Mouse (Mus musculus): Measurements from ENCODE around the gene Hoxa5. TPM values are rescaled to one million over a fixed set of nuclear protein-coding genes. Genes with fewer than 3 reads are reported as not detected.

Hoxa5 gene
- polyA plus RNA-seq, 1 experiment from 2014 or later: not detected

GRCm38 (mm10) chr6:52164626-52165440, 39.6 kb downstream of the Hoxa5 start, which contains the start of gene Hoxa2:
Gene Hoxa2 (minus strand): TSS chr6:52164831.
- no peak within 1 kb of the TSS for H3K9ac ChIP-seq
- no peaks in the 10 kb centered on the region for H3K9me3 ChIP-seq (replicated peaks)
- under 1% methylated on average over 25 of the region's 25 CpGs for WGBS
- no peak for ATAC-seq
- H3K4me1 ChIP-seq: 0 out of 2 replicates have a peak, but pooled peaks cover 3% of the 10 kb centered on the region
- no peak within 1 kb of the TSS for H3K27ac ChIP-seq
- H3K36me3 ChIP-seq (ENCODE audit: poor library complexity, severe bottlenecking): no peaks in the 10 kb centered on the region
- no peak within 1 kb of the TSS for H3K4me2 ChIP-seq
- H3K27me3 ChIP-seq: peaks cover 99% of the 10 kb centered on the region
- H3K4me3 ChIP-seq: no peak within 1 kb of the TSS

GRCm38 (mm10) chr6:52164051-52164625, 40.2 kb downstream of the Hoxa5 start:
- H3K9me3 ChIP-seq (replicated peaks): no peaks in the 10 kb centered on the region
- H3K4me3 ChIP-seq: no peak overlapping the region
- under 1% methylated on average over 28 of the region's 39 CpGs for WGBS
- peaks cover 99% of the 10 kb centered on the region for H3K27me3 ChIP-seq
- no peak overlapping the region for H3K4me2 ChIP-seq
- H3K36me3 ChIP-seq (ENCODE audit: poor library complexity, severe bottlenecking): no peaks in the 10 kb centered on the region
- no peak overlapping the region for H3K27ac ChIP-seq
- ATAC-seq: no peak
- H3K9ac ChIP-seq: no peak overlapping the region
- 0 out of 2 replicates have a peak, but pooled peaks cover 5% of the 10 kb centered on the region for H3K4me1 ChIP-seq

GRCm38 (mm10) chr6:52163366-52164031, 40.9 kb downstream of the Hoxa5 start:
- Histone ChIP-seq H3K4me2 (no peak overlapping the region), H3K4me3 (no peak overlapping the region), H3K4me1 (peaks cover 11% of the 10 kb centered on the region), H3K36me3 (ENCODE audit: poor library complexity, severe bottlenecking) (no peaks in the 10 kb centered on the region), H3K9ac (no peak overlapping the region), H3K27ac (no peak overlapping the region), H3K9me3 (replicated peaks) (no peaks in the 10 kb centered on the region), H3K27me3 (peaks cover 99% of the 10 kb centered on the region)
- ATAC-seq: no peak
- under 1% methylated on average over 17 of the region's 17 CpGs for WGBS

DNA sequence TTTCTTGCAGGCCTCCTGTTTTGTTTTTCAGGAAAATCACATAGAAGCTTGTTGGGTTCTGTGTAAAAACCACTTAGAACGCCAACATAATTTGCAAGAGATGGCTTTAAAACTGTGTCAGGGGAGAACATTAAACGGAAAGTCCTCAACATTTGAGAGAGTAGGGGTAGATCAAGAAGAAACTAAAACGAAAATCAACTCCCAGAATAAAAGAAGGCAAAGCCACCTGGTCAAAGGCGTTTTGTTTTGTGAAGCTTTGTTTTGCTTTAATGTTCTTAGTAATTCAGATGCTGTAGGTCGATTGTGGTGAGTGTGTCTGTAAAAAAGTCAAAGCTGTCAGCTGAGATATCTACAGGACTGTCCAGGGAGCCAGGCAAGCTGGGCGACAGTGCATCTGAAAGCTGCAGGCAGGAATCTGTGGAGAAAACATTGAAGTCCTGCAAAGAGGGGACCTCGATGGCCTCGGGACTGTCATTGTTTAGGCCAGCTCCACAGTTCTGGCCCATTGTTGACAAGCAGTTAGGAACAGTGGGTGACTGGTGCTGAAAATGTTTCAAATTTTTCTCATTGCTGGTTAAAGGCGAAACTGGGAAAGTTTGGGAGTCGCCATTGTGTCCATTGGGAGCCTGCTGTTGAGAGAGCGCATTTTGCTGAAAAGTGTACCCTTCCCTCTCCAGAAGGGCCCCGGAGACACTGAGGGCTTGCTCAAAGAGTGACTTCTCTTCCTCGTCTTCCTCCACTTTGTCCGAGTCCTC, 41.6 kb downstream of the Hoxa5 start:
- peaks cover 99% of the 10 kb centered on the region for H3K27me3 ChIP-seq
- no peaks in the 10 kb centered on the region for H3K9me3 ChIP-seq (replicated peaks)
- 2% methylated on average over 14 of the region's 14 CpGs for WGBS
- no peak overlapping the region for H3K4me2 ChIP-seq
- H3K4me1 ChIP-seq: peaks cover 17% of the 10 kb centered on the region
- no peak overlapping the region for H3K4me3 ChIP-seq
- no peak overlapping the region for H3K27ac ChIP-seq
- no peaks in the 10 kb centered on the region for H3K36me3 ChIP-seq (ENCODE audit: poor library complexity, severe bottlenecking)
- ATAC-seq: no peak
- no peak overlapping the region for H3K9ac ChIP-seq

DNA sequence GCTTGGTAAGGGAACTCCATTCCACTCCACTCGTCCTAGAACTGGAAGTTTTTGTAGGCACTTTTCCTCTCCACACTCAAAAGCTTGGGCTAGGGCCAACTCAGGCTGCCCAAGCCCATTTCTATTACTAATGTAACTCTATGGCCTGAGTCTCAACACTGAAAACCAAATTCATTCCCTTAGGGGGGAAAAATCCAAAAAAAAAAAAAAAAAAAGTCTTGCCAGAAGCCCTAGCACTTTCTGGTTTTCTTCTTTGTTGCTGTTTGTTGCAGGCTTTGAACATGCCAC, 42.4 kb downstream of the Hoxa5 start:
- Histone ChIP-seq H3K9ac (no peak overlapping the region), H3K4me3 (no peak overlapping the region), H3K4me1 (peaks cover 17% of the 10 kb centered on the region), H3K4me2 (no peak overlapping the region), H3K27me3 (peaks cover 99% of the 10 kb centered on the region), H3K9me3 (replicated peaks) (no peaks in the 10 kb centered on the region), H3K27ac (no peak overlapping the region), H3K36me3 (ENCODE audit: poor library complexity, severe bottlenecking) (no peaks in the 10 kb centered on the region)
- no peak for ATAC-seq
- WGBS: 0% methylated on average over 1 of the region's 1 CpGs

GRCm38 (mm10) chr6:52161336-52162092, 42.9 kb downstream of the Hoxa5 start:
- under 1% methylated on average over 8 of the region's 8 CpGs for WGBS
- Histone ChIP-seq H3K4me3 (no peak overlapping the region), H3K9me3 (replicated peaks) (no peaks in the 10 kb centered on the region), H3K4me1 (peaks cover 17% of the 10 kb centered on the region), H3K27me3 (peaks cover 99% of the 10 kb centered on the region), H3K27ac (no peak overlapping the region), H3K9ac (no peak overlapping the region), H3K36me3 (ENCODE audit: poor library complexity, severe bottlenecking) (no peaks in the 10 kb centered on the region), H3K4me2 (no peak overlapping the region)
- no peak for ATAC-seq

DNA sequence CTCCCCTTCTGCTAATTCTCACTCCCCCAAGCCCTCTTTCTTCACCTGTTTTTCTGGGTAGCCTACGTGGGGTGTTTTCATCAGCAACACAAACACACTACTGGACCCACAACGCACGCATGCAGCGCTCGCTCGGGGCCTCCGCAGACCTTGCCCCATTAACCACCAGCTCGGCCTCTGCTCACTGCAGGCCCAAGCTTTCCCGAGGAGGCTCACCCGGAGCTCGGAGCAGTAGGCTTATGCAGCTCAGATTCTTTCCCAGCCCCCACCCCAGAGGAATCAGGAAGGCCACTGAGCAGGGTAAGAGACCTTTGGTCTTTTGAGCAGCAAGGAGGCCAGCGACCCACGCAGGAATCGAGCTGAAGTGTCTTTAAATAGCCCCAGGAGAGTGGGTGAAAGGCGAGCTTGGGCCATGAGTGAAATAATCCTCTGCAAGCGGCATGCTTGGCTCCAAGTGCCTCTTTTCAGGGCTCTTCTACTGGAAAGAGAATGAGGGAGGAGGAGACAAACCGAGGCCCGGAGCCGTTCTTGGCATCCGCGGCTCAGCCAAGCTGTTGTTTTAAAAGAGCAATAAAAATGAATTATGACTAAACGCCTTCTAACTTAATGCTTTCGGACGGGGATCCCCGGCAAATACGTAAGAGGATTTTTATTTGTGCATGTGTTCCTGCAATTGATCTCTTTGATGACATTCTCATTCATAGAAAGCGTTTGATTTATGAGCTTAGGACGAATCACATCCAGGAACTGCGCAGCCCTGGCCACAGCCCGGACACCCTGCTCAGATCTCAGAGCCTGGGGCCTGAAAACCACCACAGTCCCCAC, 43.7 kb downstream of the Hoxa5 start:
- H3K9me3 ChIP-seq (replicated peaks): no peaks in the 10 kb centered on the region
- peaks cover 99% of the 10 kb centered on the region for H3K27me3 ChIP-seq
- H3K4me1 ChIP-seq: peaks cover 17% of the 10 kb centered on the region
- no peak overlapping the region for H3K4me2 ChIP-seq
- WGBS: 1% methylated on average over 30 of the region's 30 CpGs
- no peaks in the 10 kb centered on the region for H3K36me3 ChIP-seq (ENCODE audit: poor library complexity, severe bottlenecking)
- ATAC-seq: no peak
- H3K4me3 ChIP-seq: no peak overlapping the region
- no peak overlapping the region for H3K27ac ChIP-seq
- no peak overlapping the region for H3K9ac ChIP-seq

DNA sequence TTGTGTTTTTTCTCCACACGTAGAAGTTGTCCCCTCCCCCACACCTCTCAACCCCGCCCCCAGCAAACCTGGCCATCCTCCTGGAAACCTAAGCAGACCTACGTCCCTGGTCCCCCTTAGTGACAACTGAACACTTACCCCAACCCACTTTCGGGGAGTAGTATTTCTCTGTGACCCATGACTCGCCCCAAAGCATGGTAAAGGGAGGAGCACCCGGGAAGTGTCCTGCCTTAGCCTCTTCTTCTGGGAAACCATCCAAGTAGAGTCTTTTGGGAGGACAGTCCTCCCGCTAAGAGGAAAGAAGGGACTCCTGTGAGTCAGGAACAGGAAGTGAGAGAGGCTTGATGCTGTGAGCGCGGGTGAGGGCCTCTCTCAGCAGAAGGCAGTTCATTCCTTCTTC, 44.4 kb downstream of the Hoxa5 start:
- no peak for ATAC-seq
- Histone ChIP-seq H3K4me3 (no peak overlapping the region), H3K27ac (no peak overlapping the region), H3K9ac (no peak overlapping the region), H3K36me3 (ENCODE audit: poor library complexity, severe bottlenecking) (no peaks in the 10 kb centered on the region), H3K4me2 (no peak overlapping the region), H3K27me3 (peaks cover 99% of the 10 kb centered on the region), H3K4me1 (peaks cover 17% of the 10 kb centered on the region), H3K9me3 (replicated peaks) (no peaks in the 10 kb centered on the region)
- 7% methylated on average over 8 of the region's 9 CpGs for WGBS

DNA sequence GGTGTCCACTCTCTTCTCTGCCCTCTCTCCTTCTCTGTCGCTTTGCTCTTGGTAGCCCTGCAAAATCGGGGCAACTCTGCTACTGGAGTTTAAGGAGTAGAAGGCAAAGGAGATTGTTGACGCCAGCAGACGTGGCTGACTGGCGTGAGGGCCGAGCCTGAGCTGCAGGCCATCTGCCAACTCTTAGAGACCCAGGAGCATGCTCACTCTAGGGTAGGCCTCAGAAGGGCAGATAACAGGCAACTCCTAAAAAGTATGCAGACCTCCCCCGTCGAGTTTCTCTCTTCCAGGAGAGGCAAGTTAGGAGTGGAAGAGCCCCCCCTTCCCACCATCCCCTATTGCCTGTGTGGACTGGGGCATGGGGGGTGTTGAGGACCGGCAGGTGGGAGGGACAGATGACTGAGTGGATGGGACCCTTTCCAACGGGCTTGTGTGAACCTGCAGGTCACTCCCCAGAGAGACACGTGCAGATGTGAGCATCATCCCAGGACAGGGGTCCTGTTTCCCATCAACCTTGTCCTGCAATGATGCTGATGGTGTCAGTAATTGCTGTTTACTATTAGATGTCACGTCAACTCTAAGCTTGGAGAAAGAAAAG, 45.1 kb downstream of the Hoxa5 start:
- ATAC-seq: no peak
- H3K36me3 ChIP-seq (ENCODE audit: poor library complexity, severe bottlenecking): no peaks in the 10 kb centered on the region
- H3K4me3 ChIP-seq: peak overlapping the region; percentile 52
- H3K4me1 ChIP-seq: peaks cover 17% of the 10 kb centered on the region
- H3K9ac ChIP-seq: no peak overlapping the region
- H3K9me3 ChIP-seq (replicated peaks): no peaks in the 10 kb centered on the region
- peaks cover 99% of the 10 kb centered on the region for H3K27me3 ChIP-seq
- H3K4me2 ChIP-seq: peak overlapping the region; percentile 95
- WGBS: 1% methylated on average over 12 of the region's 12 CpGs
- no peak overlapping the region for H3K27ac ChIP-seq

DNA sequence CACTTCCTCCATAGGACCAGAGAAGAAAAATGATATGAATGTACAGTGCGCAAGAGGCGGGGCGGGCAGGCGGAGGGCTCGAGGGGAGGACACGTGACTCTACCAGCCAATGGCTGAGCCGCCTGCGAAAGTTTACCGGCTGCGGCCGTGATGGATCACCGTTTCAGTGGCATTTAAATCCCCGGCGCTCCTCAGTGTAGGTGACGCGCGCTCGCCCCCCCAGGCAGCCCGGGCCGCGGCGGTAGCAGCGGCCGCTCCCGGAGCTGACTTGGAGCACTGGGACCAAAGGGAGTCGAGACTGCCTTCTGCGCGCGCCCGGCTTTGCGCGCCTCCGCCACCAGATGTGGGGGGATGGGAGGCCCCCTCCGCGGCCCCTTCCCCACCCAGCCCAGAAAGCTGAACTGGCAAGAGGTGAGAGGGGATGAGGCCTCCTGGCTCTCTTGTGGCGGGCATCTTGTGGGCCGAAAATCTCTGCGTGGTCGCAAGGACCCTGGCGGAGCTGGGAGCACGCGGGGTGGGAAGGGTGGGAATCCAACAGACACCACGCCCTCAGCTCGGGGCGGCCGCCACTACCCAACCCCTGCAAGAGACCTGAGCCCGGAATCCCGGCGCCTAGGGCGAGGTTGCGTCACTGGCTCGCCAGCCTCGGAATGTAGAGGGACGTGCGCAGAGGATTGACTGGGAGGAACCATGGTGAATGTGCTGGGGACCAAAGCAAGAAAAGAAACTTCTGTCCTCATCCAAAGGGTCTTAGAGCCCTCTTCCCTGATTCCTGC, 45.9 kb downstream of the Hoxa5 start, which contains the start of gene Hoxa1:
TSS of gene Hoxa1 (minus strand) at position 42 of the 776 bp plus-strand sequence.
- H3K27me3 ChIP-seq: peaks cover 99% of the 10 kb centered on the region
- no peaks in the 10 kb centered on the region for H3K9me3 ChIP-seq (replicated peaks)
- no peaks in the 10 kb centered on the region for H3K36me3 ChIP-seq (ENCODE audit: poor library complexity, severe bottlenecking)
- H3K4me3 ChIP-seq: peak within 1 kb of the TSS; percentile 52
- ATAC-seq: peak; percentile 78
- H3K4me2 ChIP-seq: peak within 1 kb of the TSS; percentile 95
- peaks cover 17% of the 10 kb centered on the region for H3K4me1 ChIP-seq
- peak within 1 kb of the TSS; percentile 44 for H3K9ac ChIP-seq
- no peak within 1 kb of the TSS for H3K27ac ChIP-seq
- WGBS: under 1% methylated on average over 54 of the region's 55 CpGs
